Mouse (Mus musculus) hindbrain, embryonic 10.5 days (tissue): ENCODE data around the gene Kri1. TPM values are rescaled to one million over a fixed set of nuclear protein-coding genes. Genes with fewer than 3 reads are reported as not detected.
"Not testable (repeated sequence)": the region's sequence is repeated elsewhere in the genome, so short reads cannot be mapped to it uniquely, and the experiment has no call there.

Source experiments
- DNase-seq: peaks from one replicate; pipeline ENCODE4 v3.0.0-alpha.2; 2017; ENCODE audit warnings: low spot score
- H3K27ac ChIP-seq: fragments of 300-500 bp; sonication (generic); 2 replicates; pipeline ENCODE4 v1.5.1; 2016; ENCODE audit warnings: mild to moderate bottlenecking, moderate library complexity
- H3K27me3 ChIP-seq: fragments of 300-500 bp; sonication (generic); 2 replicates; pipeline ENCODE4 v1.6.1; 2016; ENCODE audit warnings: mild to moderate bottlenecking; ENCODE audit not compliant: poor library complexity, insufficient read depth, severe bottlenecking
- H3K36me3 ChIP-seq: fragments of 300-500 bp; sonication (generic); 2 replicates; pipeline ENCODE4 v1.6.1; 2016; ENCODE audit warnings: mild to moderate bottlenecking, moderate library complexity
- H3K4me1 ChIP-seq: fragments of 300-500 bp; sonication (generic); replicated peaks from 2 replicates; pipeline ENCODE4 v1.6.1; 2016; ENCODE audit warnings: mild to moderate bottlenecking
- H3K4me3 ChIP-seq: fragments of 300-500 bp; sonication (generic); 2 replicates; pipeline ENCODE4 v1.5.1; 2016; ENCODE audit warnings: mild to moderate bottlenecking, moderate library complexity
- H3K9me3 ChIP-seq: fragments of 300-500 bp; sonication (generic); 2 replicates; pipeline ENCODE4 v1.6.1; 2016; ENCODE audit warnings: mild to moderate bottlenecking, moderate library complexity
- WGBS: fragments of 180-500 bp; shearing (Covaris S2); methylation state at CpG from one replicate; pipeline ENCODE4 v1.1.7; 2016; 5-methylcytosine and 5-hydroxymethylcytosine counted together
- polyA plus RNA-seq: library from polyadenylated mRNA; unstranded; fragments of >200 nt; fragmentation: Nextera tagmentation; extraction: Ambion mirVana; gene quantifications from 2 replicates; pipeline ENCODE4 v1.2.1, GENCODE M21; 2016

The Kri1 gene
- polyA plus RNA-seq, 1 experiment from 2014 or later: 17.6 TPM

DNA sequence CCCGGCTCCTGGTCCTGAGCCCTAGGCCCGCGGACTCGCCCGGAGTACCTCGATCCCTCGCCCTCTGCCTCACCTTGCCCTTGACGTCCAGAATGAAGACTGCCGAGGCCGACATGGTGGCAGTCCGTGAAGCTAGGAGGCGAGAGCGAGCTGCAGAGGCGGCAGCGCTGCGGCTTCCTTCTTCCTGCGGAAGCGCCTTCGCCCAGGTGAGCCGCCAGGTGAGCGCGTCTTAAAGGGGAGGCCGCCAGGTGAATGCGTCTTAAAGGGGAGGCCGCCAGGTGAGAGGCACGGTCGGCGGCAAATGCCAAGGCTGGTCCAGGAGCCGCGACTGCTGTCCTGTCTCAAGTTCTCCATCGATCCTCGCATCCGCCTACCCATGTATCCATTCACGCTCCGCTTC, 24.4 kb upstream of the Kri1 start, which contains the start of gene Ap1m2:
TSS of gene Ap1m2 (minus strand) at position 204 of the 400 bp plus-strand sequence.
- Histone ChIP-seq H3K36me3 (no peaks in the 10 kb centered on the region), H3K9me3 (no peaks in the 10 kb centered on the region), H3K4me3 (peak within 1 kb of the TSS; percentile 42), H3K4me1 (peaks cover 12% of the 10 kb centered on the region), H3K27ac (no peak within 1 kb of the TSS), H3K27me3 (peaks cover 23% of the 10 kb centered on the region)
- peak; percentile 18 for DNase-seq
- WGBS: 9% methylated on average over 35 of the region's 35 CpGs

DNA sequence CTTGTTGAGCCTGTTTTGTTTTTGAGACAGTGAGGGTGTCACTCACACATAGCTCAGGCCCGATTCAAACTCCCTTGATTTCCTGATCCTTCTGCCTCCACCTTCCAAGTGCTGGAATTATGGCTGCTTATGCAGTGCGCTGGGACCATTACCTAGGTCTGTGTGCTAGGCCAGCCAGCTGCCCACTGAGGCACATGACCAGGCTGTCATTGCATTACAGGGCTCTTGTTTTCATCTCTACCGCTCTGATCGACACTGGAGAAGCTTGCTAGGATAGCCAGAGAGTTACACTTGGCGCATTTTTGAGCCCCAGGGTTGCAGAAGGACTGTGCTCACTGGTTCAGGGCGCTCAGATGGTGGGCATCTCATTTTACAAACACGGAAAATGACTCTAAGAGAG, 23.9 kb upstream of the Kri1 start:
- H3K36me3 ChIP-seq: no peaks in the 10 kb centered on the region
- peaks cover 12% of the 10 kb centered on the region for H3K4me1 ChIP-seq
- no peaks in the 10 kb centered on the region for H3K9me3 ChIP-seq
- DNase-seq: no peak
- peak overlapping the region; percentile 42 for H3K4me3 ChIP-seq
- peaks cover 23% of the 10 kb centered on the region for H3K27me3 ChIP-seq
- 25% methylated on average over 7 of the region's 7 CpGs for WGBS
- H3K27ac ChIP-seq: no peak overlapping the region

DNA sequence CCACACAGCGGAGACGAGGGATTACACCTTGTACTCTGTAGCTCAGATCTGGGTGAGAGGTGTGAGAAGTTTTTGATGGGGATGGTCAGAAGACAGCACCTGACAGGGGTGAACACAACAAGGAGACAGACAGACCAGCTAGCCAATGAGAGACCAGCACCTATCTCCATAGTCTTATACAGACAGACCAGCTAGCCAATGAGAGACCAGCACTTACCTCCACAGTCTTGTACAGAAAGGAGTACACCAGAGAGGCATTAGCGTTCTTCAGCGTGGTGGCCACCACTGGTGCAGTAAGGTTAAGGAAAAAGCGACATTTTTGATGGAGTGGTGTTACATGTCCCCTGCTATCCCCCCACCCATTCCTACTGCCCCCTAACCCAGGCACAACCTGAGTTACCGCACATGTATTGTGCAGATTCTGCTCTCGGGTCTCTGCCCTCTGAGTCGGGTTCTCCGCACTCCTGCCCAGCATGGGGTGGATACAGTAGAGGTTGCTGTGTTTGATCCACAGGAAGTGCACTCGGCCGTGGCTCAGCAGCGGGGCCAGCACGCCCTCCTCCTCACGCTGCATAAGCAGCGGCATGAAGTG, 21.5 kb upstream of the Kri1 start:
- no peak for DNase-seq
- H3K27ac ChIP-seq: no peak overlapping the region
- 75% methylated on average over 15 of the region's 15 CpGs for WGBS
- H3K27me3 ChIP-seq: peaks cover 23% of the 10 kb centered on the region
- no peak overlapping the region for H3K4me3 ChIP-seq
- peaks cover 12% of the 10 kb centered on the region for H3K4me1 ChIP-seq
- no peaks in the 10 kb centered on the region for H3K36me3 ChIP-seq
- H3K9me3 ChIP-seq: no peaks in the 10 kb centered on the region

DNA sequence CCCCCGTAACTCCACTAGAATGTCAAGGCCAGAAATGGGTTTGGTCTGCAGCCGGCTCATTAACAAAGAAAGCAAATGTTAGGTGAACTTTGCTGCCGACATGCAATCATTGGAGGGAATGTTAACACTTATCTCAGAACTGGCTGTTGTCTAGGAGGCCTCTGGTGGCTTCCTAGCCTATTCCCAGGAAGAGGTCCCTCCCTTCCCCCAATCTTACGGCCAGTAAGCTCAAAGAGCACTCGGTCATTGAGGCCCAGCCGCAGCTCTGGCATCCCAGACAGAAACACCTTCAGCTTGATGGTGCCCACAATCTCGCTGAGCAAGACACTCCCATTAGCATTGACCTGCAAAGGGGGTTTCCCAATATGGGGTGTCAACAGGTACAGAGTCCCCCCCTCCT, 17.3 kb upstream of the Kri1 start:
- Histone ChIP-seq H3K9me3 (no peaks in the 10 kb centered on the region; the same call in 1 of the 2 replicates), H3K36me3 (no peaks in the 10 kb centered on the region), H3K27ac (no peak overlapping the region), H3K27me3 (no peaks in the 10 kb centered on the region), H3K4me1 (peaks cover 4% of the 10 kb centered on the region; the same call in 1 of the 2 replicates), H3K4me3 (no peak overlapping the region)
- 91% methylated on average over 7 of the region's 7 CpGs for WGBS
- DNase-seq: no peak

DNA sequence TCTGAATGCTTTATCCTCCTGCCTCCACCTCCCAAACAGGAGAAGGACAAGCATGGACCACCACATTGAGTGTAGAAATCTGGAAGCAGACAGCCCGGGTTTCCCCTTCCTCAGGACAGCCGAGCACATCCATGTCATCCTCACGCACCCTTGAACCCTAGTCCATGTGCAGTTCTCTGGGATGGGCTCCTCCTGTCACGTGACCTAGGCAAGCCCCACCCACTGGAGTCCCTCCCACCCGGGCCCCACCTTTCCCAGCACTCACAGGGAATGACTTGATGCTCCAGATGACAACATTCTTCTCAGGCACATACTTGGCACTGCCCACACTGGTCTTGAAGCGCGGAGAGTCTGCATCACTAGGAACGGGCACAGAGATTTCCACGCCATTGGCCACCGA, 11.2 kb upstream of the Kri1 start:
- H3K27ac ChIP-seq: no peak overlapping the region
- no peaks in the 10 kb centered on the region for H3K27me3 ChIP-seq
- no peaks in the 10 kb centered on the region for H3K36me3 ChIP-seq
- no peaks in the 10 kb centered on the region; the same call in 1 of the 2 replicates for H3K9me3 ChIP-seq
- H3K4me1 ChIP-seq: no peaks in the 10 kb centered on the region
- no peak for DNase-seq
- no peak overlapping the region for H3K4me3 ChIP-seq
- WGBS: 83% methylated on average over 10 of the region's 10 CpGs

DNA sequence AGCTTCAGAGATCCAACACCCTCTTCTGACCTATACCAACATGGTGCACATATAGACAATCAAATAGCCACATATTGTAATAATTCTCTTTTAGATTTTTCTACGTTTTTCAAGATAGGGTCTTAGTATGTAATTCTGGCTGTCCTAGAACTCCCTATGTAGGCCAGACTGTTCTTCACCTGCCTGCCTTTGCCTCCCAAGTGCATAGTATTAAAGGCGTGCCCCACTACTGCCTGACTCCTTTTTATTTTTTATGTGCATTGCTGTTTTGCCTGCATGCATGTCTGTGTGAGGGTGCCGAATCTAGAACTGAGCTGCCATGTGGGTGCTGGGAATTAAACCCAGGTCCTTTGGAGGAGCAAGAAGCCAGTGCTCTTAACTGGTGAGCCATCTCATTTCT, 4.5 kb upstream of the Kri1 start:
- H3K36me3 ChIP-seq: 0 out of 2 replicates have a peak, but pooled peaks cover 7% of the 10 kb centered on the region
- no peaks in the 10 kb centered on the region for H3K9me3 ChIP-seq
- peak overlapping the region; percentile 66 for H3K27ac ChIP-seq
- H3K4me3 ChIP-seq: no peak overlapping the region
- 91% methylated on average over 3 of the region's 3 CpGs for WGBS
- peaks cover 30% of the 10 kb centered on the region for H3K4me1 ChIP-seq
- no peaks in the 10 kb centered on the region for H3K27me3 ChIP-seq
- DNase-seq: no peak

DNA sequence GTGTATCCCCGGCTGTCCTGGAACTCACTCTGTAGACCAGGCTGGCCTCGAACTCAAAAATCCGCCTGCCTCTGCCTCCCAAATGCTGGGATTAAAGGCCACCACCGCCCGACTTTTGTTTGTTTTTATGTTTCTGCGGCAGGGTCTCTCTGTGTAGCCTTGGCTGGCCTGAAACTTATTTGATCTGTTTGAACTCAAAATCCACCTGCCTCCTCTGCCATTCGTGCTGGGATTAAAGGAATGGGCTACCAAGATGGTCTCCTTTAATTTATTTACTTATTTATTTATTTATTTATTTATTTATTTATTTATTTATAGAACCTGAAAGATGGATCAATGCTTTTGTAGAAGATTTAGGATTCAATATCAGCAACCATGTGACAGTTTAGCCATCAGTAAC, 4.1 kb upstream of the Kri1 start:
- Histone ChIP-seq H3K4me3 (peak overlapping the region; percentile 88), H3K27ac (peak overlapping the region; percentile 91), H3K4me1 (peaks cover 34% of the 10 kb centered on the region)
- not testable (repeated sequence) for H3K9me3 ChIP-seq, H3K27me3 ChIP-seq, H3K36me3 ChIP-seq, DNase-seq
- WGBS: 26% methylated on average over 7 of the region's 7 CpGs

DNA sequence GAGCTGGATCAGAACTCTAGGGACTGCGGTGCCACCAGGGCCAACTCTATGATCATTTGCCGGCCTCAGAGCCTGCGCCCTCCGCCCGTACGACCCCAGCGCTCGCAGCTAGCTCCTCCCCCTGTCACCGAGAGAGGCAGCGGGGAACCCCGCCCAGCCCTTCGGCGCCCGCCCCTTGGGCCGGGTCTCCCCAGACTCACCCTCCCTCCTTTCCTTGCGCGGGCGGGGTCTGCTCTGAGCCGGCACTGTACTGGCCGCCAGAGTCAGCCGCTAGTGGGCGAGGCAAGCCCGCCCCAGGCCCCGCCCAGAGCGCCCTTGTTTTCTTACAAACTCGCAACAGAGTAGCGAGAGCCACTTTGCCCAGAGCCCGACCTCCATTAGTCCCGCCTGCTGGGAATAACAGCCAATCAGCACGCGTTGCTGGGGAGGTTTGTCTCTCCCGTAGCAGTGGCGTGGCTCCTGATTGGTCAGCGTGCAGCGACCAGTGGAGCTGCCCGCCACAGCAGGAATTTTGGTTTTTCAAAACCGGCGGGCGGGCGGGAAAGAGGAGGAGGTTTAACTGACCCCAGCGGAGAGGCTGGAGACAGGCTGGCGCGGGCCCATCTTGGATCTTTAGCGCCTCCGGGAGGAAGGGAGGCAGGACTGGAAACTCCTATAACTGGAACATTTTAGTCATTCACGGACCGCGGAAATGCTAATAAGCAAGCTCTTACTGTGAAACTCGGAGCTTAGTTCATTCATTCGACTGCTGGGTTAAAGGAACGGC, 3.4 kb upstream of the Kri1 start, which contains the start of gene Cdkn2d:
TSS of gene Cdkn2d (minus strand) at position 386 of the 766 bp plus-strand sequence.
- no peaks in the 10 kb centered on the region for H3K9me3 ChIP-seq
- no peaks in the 10 kb centered on the region for H3K27me3 ChIP-seq
- H3K4me3 ChIP-seq: peak within 1 kb of the TSS; percentile 88
- DNase-seq: peak; percentile 100
- 0 out of 2 replicates have a peak, but pooled peaks cover 7% of the 10 kb centered on the region for H3K36me3 ChIP-seq
- WGBS: under 1% methylated on average over 51 of the region's 51 CpGs
- peaks cover 41% of the 10 kb centered on the region for H3K4me1 ChIP-seq
- peak within 1 kb of the TSS; percentile 91 for H3K27ac ChIP-seq

DNA sequence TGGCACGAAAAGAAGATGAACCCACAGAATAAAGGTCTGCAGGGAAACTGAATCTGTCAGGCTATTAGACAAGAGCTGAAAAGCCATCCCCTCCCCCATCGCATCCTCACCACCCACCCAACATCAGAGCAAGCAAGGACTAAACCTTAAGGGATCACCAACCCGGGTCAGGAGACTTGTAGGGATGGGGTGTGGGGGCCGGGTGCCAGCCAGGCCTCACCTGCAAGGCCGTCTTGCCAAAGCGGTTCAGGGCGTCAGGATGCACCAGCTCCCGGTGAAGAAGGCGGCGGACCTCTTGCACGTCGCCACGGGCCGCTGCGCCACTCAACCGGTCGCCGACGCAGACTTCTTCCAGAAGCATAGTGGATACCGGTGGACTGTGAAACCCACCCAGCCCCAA, 2.8 kb upstream of the Kri1 start:
- H3K27ac ChIP-seq: peak overlapping the region; percentile 91
- H3K4me3 ChIP-seq: peak overlapping the region; percentile 88
- WGBS: under 1% methylated on average over 20 of the region's 20 CpGs
- DNase-seq: no peak
- H3K27me3 ChIP-seq: no peaks in the 10 kb centered on the region
- H3K9me3 ChIP-seq: no peaks in the 10 kb centered on the region
- H3K4me1 ChIP-seq: peaks cover 41% of the 10 kb centered on the region
- H3K36me3 ChIP-seq: peaks cover 11% of the 10 kb centered on the region

DNA sequence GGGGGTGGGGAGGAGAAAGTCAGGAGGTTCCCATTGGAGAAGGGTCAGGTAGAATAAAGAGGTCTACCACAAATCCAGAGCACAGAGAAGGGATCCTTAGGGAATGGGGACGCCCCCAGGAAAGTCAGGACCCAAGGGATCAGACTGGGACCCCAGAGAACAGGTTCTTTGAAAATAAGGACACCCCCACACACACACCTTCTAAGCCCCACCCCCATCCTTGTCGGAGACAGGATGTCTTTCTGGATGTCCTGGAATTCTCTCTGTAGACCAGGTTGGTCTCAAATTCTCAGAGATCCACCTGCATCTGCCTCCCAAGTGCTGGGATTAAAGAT, 1.5 kb upstream of the Kri1 start:
- peaks cover 41% of the 10 kb centered on the region for H3K4me1 ChIP-seq
- H3K4me3 ChIP-seq: peak overlapping the region; percentile 88
- WGBS: 74% methylated on average over 2 of the region's 2 CpGs
- no peaks in the 10 kb centered on the region for H3K9me3 ChIP-seq
- no peak for DNase-seq
- no peaks in the 10 kb centered on the region for H3K27me3 ChIP-seq
- H3K27ac ChIP-seq: no peak overlapping the region; the same call in 1 of the 2 replicates
- peaks cover 24% of the 10 kb centered on the region for H3K36me3 ChIP-seq

DNA sequence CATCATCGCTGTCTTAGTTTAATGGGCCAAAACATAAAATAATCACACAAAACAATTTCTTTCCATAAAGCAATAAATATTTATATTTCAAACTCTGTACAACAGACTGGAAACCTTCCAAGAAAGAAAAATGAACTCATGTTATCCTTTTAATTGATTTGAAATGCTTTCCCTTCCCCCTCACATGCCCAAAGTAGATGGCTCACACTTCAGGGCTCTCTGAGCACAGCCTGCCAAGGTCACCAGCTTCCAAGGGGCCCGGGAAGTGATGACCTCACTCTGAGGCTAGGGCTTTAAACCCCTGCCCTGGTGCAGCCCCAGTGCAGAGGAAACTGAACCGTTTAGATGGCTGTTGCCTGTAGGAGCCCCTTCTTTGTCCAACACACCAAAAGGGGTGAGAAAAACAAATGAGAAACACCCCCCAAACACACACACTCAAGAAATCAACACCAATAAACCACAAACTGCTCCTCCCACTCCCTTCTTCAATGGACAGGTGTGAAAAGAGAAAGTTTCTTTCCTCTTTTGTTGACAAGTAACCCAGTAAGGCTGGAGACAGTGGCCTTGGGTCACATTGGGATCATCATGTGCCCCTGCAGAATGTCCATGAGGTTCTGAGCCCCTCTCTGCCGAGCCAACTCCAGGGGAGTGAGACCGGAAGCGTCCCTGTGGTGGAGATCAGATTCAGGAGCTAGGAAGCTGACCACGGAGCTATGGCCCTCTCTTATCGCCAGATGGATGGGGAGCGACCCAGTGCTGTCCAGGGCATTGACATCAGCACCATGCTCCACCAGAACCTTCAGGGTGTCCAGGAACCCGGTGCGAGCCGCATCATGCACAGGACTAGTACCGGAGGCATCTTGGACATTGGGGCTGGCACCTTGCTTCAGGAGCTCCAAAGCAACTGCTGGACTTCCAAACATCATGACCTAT, 901 bp upstream of the Kri1 start:
- no peaks in the 10 kb centered on the region for H3K27me3 ChIP-seq
- no peaks in the 10 kb centered on the region for H3K9me3 ChIP-seq
- peaks cover 41% of the 10 kb centered on the region for H3K4me1 ChIP-seq
- no peak for DNase-seq
- peak overlapping the region; percentile 88 for H3K4me3 ChIP-seq
- peaks cover 30% of the 10 kb centered on the region for H3K36me3 ChIP-seq
- WGBS: 81% methylated on average over 13 of the region's 13 CpGs
- peak overlapping the region; percentile 91 for H3K27ac ChIP-seq

DNA sequence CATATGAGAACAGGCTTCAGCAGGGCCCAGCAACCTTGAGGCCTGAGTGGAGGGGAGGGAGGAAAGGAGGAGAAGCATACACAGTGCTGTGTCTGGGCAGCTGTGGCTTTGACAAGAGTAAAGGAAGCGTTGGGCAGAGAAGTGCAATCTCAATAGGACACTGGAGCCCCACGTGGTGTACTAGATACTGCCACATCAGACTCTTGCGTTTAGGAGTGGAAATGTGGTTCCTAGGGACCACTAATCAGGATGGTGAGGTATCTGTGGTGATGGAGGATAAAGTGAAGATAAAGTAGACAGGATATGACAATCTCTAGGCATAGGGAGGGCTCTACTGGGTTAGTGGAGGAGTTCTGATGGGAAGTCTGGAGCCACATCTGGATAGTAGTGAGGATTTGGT, 1.0 kb downstream of the Kri1 start:
- peaks cover 41% of the 10 kb centered on the region for H3K4me1 ChIP-seq
- H3K4me3 ChIP-seq: peak overlapping the region; percentile 88
- H3K36me3 ChIP-seq: peaks cover 46% of the 10 kb centered on the region
- no peak overlapping the region; the same call in 1 of the 2 replicates for H3K27ac ChIP-seq
- WGBS: 69% methylated on average over 3 of the region's 3 CpGs
- no peaks in the 10 kb centered on the region for H3K9me3 ChIP-seq
- no peak for DNase-seq
- H3K27me3 ChIP-seq: no peaks in the 10 kb centered on the region
